Mouse (Mus musculus): ENCODE measurements at regions not wholly inside any gene's neighbourhood (a gene's known extent, or its start where the extent isn't known, plus 50 kb on each side); places are given as distances from the start of the nearest gene placed in this dataset.

DNA sequence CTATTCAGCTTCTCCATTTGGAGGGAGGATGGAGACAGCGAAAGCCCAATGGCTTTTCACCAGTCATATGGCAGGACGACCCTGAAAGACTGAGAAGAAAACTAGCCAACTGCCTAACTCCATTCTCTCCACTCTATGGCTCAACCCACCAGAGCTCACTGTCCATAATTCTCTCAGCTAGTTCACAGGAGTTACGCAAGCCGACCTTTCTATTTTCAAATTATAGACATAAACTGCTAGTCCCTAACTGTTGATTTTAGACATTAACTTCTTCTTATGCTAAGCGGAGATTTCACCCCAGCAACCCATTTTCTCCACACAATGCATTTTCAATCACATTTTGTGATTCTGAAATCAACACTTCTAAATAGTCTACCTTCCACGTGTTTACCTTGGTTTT is 281.8 kb upstream of the Tank start:
- no peaks in the 10 kb centered on the region for H3K27me3 ChIP-seq (ENCODE audit: insufficient read depth, poor library complexity, severe bottlenecking)
- H3K36me3 ChIP-seq, result no peaks in the 10 kb centered on the region
- H3K27ac ChIP-seq, result no peak overlapping the region
- H3K9me3 ChIP-seq, result no peaks in the 10 kb centered on the region
- peaks cover 10% of the 10 kb centered on the region for H3K4me1 ChIP-seq
- WGBS, result 75% methylated on average over 6 of the region's 6 CpGs
- no peak overlapping the region for H3K4me3 ChIP-seq
- no peak for DNase-seq (ENCODE audit: low spot score)

DNA sequence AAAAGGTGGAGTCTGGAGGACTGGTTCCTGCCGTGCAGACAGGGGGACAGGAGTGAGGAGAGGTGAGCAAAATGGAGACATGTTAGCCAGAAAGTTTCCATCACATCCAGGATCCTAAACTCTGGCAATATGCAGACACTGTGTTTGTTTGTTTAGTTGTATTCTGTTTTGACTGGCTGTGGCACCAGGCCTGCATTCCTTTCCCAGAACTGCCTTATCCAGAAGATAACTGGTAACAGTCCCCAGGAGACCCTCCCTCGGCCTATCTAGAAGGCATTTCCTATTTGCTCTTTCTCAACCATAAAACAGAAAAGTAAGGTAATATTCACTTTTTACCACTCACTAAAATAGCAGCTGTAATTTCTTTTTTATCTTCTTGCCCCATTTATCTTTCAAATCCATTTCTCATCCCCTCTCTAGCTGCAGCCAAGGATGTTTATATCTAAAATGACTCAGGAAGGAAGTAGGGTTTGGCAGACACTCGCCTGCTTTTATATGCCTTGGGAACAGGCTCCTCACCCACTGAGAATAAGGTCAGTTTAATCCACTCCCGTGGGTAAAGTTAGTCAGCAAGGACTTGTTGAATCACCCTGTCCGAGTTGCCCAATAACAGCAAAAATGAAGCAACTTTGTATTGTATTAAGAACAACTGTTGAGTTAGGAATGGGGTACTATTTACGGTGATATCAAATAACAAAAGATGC is 283.0 kb upstream of the Tank start:
- no peak for DNase-seq (ENCODE audit: low spot score)
- Histone ChIP-seq H3K27me3 (ENCODE audit: insufficient read depth, poor library complexity, severe bottlenecking) (no peaks in the 10 kb centered on the region), H3K4me1 (peaks cover 10% of the 10 kb centered on the region), H3K9me3 (no peaks in the 10 kb centered on the region), H3K27ac (peak overlapping the region; percentile 70; the same call in 1 of the 2 replicates), H3K4me3 (no peak overlapping the region), H3K36me3 (no peaks in the 10 kb centered on the region)
- WGBS, result 31% methylated on average over 6 of the region's 6 CpGs

DNA sequence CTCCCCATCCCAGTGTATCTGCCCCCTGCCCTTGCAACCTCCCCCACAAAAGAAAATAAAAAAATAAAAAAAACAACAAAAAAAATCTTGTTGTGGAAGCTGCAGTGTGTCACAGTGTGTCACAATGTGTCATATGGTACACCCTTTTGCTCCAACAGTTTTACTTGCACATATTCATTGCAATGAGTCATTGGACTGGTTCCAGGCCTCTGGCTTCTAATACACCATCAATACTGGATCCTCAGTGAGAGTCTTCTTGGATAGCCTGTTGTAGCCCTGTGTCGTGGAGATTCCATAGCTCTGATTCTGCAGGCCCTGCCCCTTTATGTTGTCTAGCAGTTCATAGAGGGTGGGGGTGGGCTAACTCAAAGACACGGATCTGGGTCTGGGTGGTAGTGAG is 290.1 kb upstream of the Tank start:
- H3K27ac ChIP-seq, result no peak overlapping the region
- DNase-seq (ENCODE audit: low spot score), result no peak
- H3K27me3 ChIP-seq (ENCODE audit: insufficient read depth, poor library complexity, severe bottlenecking), result no peaks in the 10 kb centered on the region
- H3K36me3 ChIP-seq, result no peaks in the 10 kb centered on the region
- peaks cover 4% of the 10 kb centered on the region; the same call in 1 of the 2 replicates for H3K4me1 ChIP-seq
- no peaks in the 10 kb centered on the region for H3K9me3 ChIP-seq
- H3K4me3 ChIP-seq, result no peak overlapping the region
- WGBS, result 82% methylated on average over 2 of the region's 2 CpGs

DNA sequence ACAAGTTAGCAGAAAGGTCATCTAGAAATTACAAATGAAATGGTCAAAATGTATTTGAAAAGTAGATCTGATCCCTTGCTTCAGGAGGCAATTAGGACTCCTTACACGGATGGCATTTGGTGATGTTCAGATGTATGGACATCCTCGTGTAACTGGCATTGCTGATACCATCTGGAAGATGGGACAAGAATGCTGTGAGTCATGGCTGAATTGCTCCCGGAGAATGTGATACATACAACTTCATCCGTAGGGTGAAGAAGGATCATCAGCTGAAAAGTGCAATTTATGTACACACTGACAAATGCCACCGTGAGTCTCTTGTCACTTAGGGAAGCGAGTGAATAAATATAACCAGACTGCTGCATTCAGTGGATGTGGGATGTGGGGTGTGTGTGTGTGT is 293.7 kb upstream of the Tank start:
- Histone ChIP-seq H3K4me1 (no peaks in the 10 kb centered on the region; the same call in 1 of the 2 replicates), H3K36me3 (no peaks in the 10 kb centered on the region), H3K27me3 (ENCODE audit: insufficient read depth, poor library complexity, severe bottlenecking) (no peaks in the 10 kb centered on the region), H3K27ac (no peak overlapping the region), H3K4me3 (no peak overlapping the region), H3K9me3 (no peaks in the 10 kb centered on the region)
- no peak for DNase-seq (ENCODE audit: low spot score)
- WGBS, result 83% methylated on average over 6 of the region's 6 CpGs

DNA sequence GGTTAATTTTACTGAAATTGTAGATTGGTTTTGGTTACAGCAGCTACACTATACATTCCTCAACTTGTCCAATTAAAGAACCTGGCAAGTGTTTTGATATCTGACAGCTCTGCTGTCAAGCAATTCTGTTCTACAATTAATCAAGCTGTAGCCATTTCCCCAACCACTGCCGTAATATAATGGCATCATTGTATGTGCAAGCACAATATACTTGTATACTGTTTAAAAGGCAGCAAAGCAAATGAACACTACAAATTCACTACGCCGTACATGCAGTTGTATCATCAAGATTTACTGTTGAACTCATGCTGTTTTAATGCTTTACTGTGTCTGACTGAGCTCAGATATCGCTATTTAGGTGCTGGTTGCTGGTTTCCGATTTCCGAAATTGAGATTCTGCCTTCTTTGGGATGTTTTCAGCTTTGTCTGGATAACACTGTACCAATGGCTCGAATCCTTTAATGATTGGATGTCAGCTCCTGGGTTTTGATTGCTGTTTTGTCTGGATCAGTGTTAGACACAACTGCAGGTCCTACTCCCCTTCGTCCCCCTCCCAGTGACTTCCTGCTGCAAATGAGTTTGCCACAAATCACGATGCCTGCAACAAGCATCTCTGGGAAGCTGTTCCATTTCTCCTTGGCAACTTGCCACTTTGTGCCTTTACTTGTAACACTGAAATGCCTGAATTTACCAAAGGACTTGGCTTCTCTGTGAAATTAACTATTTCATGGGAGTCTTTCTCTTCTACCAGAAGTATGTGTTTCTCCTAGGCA is 294.4 kb upstream of the Tank start:
- Histone ChIP-seq H3K4me1 (no peaks in the 10 kb centered on the region; the same call in 1 of the 2 replicates), H3K9me3 (no peaks in the 10 kb centered on the region), H3K27ac (no peak overlapping the region), H3K4me3 (no peak overlapping the region), H3K27me3 (ENCODE audit: insufficient read depth, poor library complexity, severe bottlenecking) (no peaks in the 10 kb centered on the region), H3K36me3 (no peaks in the 10 kb centered on the region)
- WGBS, result 79% methylated on average over 9 of the region's 9 CpGs
- no peak for DNase-seq (ENCODE audit: low spot score)

DNA sequence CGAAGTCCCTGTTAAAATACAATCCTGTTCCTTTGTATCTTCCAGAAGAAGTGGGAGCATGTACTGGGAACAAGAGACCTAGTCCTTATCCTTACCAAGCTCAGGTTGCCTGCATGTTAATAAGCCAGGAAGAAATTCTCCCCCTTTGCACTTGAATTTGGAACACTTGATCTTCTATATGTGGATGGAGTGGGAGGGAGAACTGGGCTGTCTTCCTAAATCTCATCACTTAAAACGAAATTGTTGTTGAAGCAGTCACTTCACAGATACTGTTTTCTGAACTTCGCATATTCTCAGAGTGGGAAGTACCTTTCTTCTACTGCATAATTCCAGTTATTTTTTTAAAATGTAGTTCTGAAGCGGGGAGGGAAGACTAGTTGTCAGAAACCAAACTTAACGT is 305.7 kb upstream of the Tank start:
- Histone ChIP-seq H3K4me1 (peaks cover 13% of the 10 kb centered on the region; the same call in 1 of the 2 replicates), H3K36me3 (no peaks in the 10 kb centered on the region), H3K9me3 (no peaks in the 10 kb centered on the region), H3K27ac (no peak overlapping the region), H3K27me3 (ENCODE audit: insufficient read depth, poor library complexity, severe bottlenecking) (no peaks in the 10 kb centered on the region), H3K4me3 (no peak overlapping the region)
- no peak for DNase-seq (ENCODE audit: low spot score)
- 80% methylated on average over 5 of the region's 5 CpGs for WGBS

DNA sequence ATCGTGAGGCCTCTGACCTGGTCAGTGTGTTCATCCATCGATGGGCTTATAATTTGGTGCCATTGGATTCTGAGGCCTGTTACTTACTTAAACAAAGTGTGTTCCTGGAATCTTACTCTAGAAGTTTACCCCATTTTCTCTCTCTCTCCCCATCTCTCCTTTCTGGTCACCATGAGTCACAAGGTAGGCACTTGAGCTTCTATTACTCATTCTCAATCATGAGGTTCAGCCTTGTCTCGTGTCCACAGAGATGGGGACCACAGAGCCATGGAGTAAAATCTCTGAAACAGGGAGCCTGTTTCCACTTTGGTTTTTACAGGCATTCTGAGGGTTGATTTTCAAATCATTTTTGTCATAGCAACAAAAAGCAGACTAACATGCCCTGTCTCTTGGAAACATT is 304.7 kb upstream of the Rbms1 start:
- Histone ChIP-seq H3K36me3 (no peaks in the 10 kb centered on the region), H3K4me3 (no peak overlapping the region), H3K27me3 (ENCODE audit: insufficient read depth, poor library complexity, severe bottlenecking) (no peaks in the 10 kb centered on the region), H3K27ac (no peak overlapping the region), H3K9me3 (no peaks in the 10 kb centered on the region), H3K4me1 (peaks cover 13% of the 10 kb centered on the region; the same call in 1 of the 2 replicates)
- no peak for DNase-seq (ENCODE audit: low spot score)
- WGBS, result 94% methylated on average over 3 of the region's 3 CpGs

DNA sequence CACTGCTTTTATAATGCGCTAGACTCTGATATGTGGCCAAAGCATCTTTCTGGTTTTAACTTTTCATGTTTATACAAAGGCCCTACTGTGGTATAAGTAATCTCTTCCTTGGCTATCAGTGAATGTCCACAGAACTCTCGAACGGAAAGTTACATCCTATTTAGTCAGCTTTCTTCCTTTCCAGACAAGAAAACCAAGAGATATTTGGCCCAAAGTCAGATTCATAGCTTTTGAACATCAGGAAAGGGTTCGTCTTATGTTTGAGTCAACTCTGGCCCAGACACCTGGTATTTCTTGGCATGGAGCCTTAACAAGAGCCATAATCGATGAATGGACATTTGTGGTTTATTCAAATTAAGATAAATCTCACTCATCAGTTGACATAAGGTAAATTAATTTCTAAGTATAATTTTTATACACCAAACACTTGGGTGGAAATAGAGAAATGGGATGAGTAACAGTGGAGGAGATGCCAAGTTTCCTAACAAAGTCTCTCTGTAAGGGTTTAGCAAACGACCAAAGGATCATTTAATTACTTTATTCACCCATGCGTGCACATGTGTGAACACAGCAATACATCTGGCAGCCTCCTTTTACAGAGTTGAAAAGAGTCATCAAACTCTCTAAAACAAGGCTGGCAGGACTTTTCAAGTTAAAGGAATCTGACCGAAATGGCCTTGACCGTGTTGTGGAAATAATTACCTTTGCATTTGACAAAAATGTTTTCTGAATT is 287.2 kb upstream of the Rbms1 start:
- Histone ChIP-seq H3K27me3 (ENCODE audit: insufficient read depth, poor library complexity, severe bottlenecking) (no peaks in the 10 kb centered on the region), H3K27ac (no peak overlapping the region), H3K4me3 (no peak overlapping the region), H3K36me3 (no peaks in the 10 kb centered on the region), H3K4me1 (peaks cover 4% of the 10 kb centered on the region; the same call in 1 of the 2 replicates), H3K9me3 (no peaks in the 10 kb centered on the region)
- 73% methylated on average over 9 of the region's 9 CpGs for WGBS
- no peak for DNase-seq (ENCODE audit: low spot score)

DNA sequence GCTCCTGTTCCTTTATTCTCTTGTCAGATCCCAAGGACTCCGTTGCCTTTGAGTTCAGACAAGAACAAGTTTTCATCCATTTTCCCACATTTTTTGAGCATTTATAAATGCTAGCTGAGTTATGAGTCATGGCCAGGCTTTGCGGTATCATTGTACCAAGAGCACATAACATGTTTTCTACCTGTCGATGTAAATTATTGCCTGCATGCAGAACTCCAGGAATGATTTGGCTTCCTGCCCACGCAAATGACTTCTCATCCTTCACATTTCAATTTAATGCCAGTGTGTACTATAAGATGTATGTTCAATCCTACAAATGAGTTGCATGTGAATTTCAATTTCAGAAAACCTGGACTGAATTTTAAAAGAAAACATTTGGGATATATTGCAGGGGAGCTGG is 285.0 kb upstream of the Rbms1 start:
- H3K27me3 ChIP-seq (ENCODE audit: insufficient read depth, poor library complexity, severe bottlenecking), result no peaks in the 10 kb centered on the region
- peaks cover 4% of the 10 kb centered on the region; the same call in 1 of the 2 replicates for H3K4me1 ChIP-seq
- no peak overlapping the region for H3K4me3 ChIP-seq
- DNase-seq (ENCODE audit: low spot score), result no peak
- no peak overlapping the region for H3K27ac ChIP-seq
- no peaks in the 10 kb centered on the region for H3K9me3 ChIP-seq
- no peaks in the 10 kb centered on the region for H3K36me3 ChIP-seq
- 88% methylated on average over 4 of the region's 4 CpGs for WGBS

DNA sequence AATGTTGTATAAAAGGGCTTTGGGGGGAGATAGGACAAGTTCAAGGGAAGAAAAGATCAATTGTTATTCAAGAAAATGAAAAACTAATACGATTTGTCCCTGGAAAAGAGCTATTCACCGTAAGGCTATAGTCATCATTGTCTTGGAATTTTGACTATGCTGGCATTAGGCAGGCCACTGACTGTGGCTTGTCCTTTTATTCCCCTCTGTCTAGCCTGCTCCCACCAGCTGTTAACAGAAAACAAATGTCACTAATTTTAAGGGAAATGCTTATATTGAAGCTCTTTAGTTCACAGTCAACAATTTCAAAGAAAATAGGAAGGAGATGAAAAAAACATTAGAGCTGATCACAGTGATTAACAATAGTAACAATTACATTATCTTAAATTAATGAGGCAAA is 284.3 kb upstream of the Rbms1 start:
- Histone ChIP-seq H3K4me1 (peaks cover 4% of the 10 kb centered on the region; the same call in 1 of the 2 replicates), H3K4me3 (no peak overlapping the region), H3K27me3 (ENCODE audit: insufficient read depth, poor library complexity, severe bottlenecking) (no peaks in the 10 kb centered on the region), H3K27ac (no peak overlapping the region), H3K9me3 (no peaks in the 10 kb centered on the region), H3K36me3 (no peaks in the 10 kb centered on the region)
- WGBS, result 69% methylated on average over 2 of the region's 2 CpGs
- no peak for DNase-seq (ENCODE audit: low spot score)

DNA sequence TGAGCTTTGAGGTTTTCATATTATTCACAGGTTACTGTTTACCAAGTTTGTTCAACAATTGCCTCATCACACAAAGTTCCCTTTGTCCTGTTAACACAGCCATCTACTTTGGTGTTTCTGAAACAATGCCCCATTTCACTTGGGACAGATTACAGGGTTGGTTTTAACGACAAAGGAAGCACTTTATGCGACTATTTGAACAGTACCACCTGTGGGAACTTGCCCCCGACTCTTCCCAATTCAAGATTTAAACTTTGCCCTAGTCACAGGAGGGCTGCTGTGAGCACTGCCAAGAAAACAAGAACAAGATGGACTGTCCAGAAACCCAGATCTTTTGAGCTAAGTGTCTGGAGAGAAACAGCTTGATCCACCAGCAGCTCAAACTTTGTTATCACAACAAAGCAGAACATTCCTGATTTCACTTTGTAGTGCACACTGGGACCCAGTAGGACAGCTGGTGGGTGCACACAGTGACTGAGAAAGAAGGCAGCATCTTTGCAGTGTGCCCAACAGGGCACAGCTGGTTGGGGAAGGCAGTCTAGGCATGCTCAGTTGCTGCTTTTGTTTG is 283.8 kb upstream of the Rbms1 start:
- H3K27me3 ChIP-seq (ENCODE audit: insufficient read depth, poor library complexity, severe bottlenecking), result no peaks in the 10 kb centered on the region
- peak overlapping the region; percentile 44; the same call in 1 of the 2 replicates for H3K27ac ChIP-seq
- 31% methylated on average over 3 of the region's 3 CpGs for WGBS
- H3K36me3 ChIP-seq, result no peaks in the 10 kb centered on the region
- no peak for DNase-seq (ENCODE audit: low spot score)
- no peaks in the 10 kb centered on the region for H3K9me3 ChIP-seq
- H3K4me3 ChIP-seq, result no peak overlapping the region
- peaks cover 4% of the 10 kb centered on the region; the same call in 1 of the 2 replicates for H3K4me1 ChIP-seq

DNA sequence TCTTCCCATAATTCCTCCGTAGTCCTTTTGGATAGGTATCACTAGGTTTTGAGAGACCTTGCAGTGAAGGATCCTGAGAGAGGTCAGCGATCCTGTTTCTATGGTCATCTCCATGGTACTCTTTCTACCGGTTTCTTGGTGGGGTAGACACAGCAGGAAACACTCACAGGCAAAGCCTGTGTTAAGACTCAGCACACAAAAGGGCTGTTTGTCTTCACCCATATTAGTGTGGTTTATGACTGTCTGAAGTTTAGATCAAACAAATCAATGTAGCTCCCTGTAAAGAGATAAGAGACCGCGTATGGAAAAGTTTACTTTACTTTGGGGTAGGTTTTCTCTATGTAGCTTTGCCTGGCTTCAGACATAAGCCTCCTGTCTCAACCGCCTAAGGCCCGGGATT is 282.5 kb upstream of the Rbms1 start:
- H3K4me1 ChIP-seq, result peaks cover 4% of the 10 kb centered on the region; the same call in 1 of the 2 replicates
- H3K9me3 ChIP-seq, result no peaks in the 10 kb centered on the region
- no peak overlapping the region for H3K27ac ChIP-seq
- H3K36me3 ChIP-seq, result no peaks in the 10 kb centered on the region
- no peak overlapping the region for H3K4me3 ChIP-seq
- no peak for DNase-seq (ENCODE audit: low spot score)
- 75% methylated on average over 7 of the region's 7 CpGs for WGBS
- H3K27me3 ChIP-seq (ENCODE audit: insufficient read depth, poor library complexity, severe bottlenecking), result no peaks in the 10 kb centered on the region

DNA sequence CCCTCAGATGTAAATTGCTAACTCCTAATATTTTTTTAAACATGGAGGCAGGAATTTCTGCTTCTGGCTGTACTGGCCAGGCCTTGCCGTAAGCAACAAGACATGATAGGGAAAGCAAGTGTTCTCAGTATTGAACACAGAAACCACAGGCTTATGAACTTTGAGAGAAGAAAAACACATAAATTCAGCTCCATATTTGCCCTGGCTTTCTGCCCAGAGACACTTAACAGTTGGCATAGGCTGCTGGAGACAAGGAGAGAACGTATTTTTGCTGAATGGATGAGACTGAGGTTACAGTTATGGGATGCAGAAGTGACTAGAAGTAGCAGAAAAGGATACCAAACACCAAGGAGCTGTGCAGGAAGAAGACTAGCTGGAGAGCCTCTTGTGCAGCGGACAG is 258.7 kb upstream of the Rbms1 start:
- no peak overlapping the region for H3K27ac ChIP-seq
- no peaks in the 10 kb centered on the region for H3K36me3 ChIP-seq
- no peaks in the 10 kb centered on the region for H3K27me3 ChIP-seq (ENCODE audit: insufficient read depth, poor library complexity, severe bottlenecking)
- H3K4me3 ChIP-seq, result no peak overlapping the region
- no peak for DNase-seq (ENCODE audit: low spot score)
- H3K9me3 ChIP-seq, result no peaks in the 10 kb centered on the region
- no peaks in the 10 kb centered on the region for H3K4me1 ChIP-seq
- WGBS, result 81% methylated on average over 3 of the region's 3 CpGs
